Mouse (Mus musculus) hindbrain, embryonic 14.5 days (tissue): ENCODE measurements around the gene Olfr1347. TPM values are rescaled to one million over a fixed set of nuclear protein-coding genes. Genes with fewer than 3 reads are reported as not detected.
"Not testable (repeated sequence)": the region's sequence is repeated elsewhere in the genome, so short reads cannot be mapped to it uniquely, and the experiment has no call there.

Source experiments
- ATAC-seq: fragments of 200-750 bp; cut with Nextera tagmentation; 2 replicates; pipeline ENCODE4 v1.8.0; 2017; ENCODE audit warnings: moderate number of reproducible peaks, mild to moderate bottlenecking, moderate TSS enrichment, moderate library complexity; ENCODE audit not compliant: low FRiP score
- DNase-seq: peaks from one replicate; pipeline ENCODE4 v3.0.0-alpha.2; 2015; ENCODE audit warnings: low spot score
- H3K27ac ChIP-seq: fragments of 300-500 bp; sonication (generic); 2 replicates; pipeline ENCODE4 v1.5.1; 2014; ENCODE audit warnings: mild to moderate bottlenecking, moderate library complexity
- H3K27me3 ChIP-seq: fragments of 300-500 bp; sonication (generic); 2 replicates; pipeline ENCODE4 v1.6.1; 2014; ENCODE audit warnings: mild to moderate bottlenecking, low read length, mixed read lengths; ENCODE audit not compliant: control insufficient read depth, insufficient read depth
- H3K36me3 ChIP-seq: fragments of 300-500 bp; sonication (generic); replicated peaks from 2 replicates; pipeline ENCODE4 v1.6.1; 2014; ENCODE audit not compliant: control insufficient read depth, insufficient read depth
- H3K4me1 ChIP-seq: fragments of 300-500 bp; sonication (generic); replicated peaks from 2 replicates; pipeline ENCODE4 v1.6.1; 2014; ENCODE audit warnings: antibody characterized with exemption, low read length, mixed read lengths; ENCODE audit not compliant: control insufficient read depth, insufficient read depth
- H3K4me2 ChIP-seq: fragments of 300-500 bp; sonication (generic); replicated peaks from 2 replicates; pipeline ENCODE4 v1.6.1; 2014; ENCODE audit warnings: mild to moderate bottlenecking, moderate library complexity
- H3K4me3 ChIP-seq: fragments of 300-500 bp; sonication (generic); replicated peaks from 2 replicates; pipeline ENCODE4 v1.5.1; 2014; ENCODE audit warnings: mild to moderate bottlenecking, low read length
- H3K9ac ChIP-seq: fragments of 300-500 bp; sonication (generic); 2 replicates; pipeline ENCODE4 v1.6.1; 2014
- H3K9me3 ChIP-seq: fragments of 300-500 bp; sonication (generic); 2 replicates; pipeline ENCODE4 v1.6.1; 2016; ENCODE audit warnings: low read length; ENCODE audit not compliant: control insufficient read depth
- WGBS: fragments of 180-500 bp; shearing (Covaris S2); extraction: QIAGEN DNeasy Blood & Tissue Kit; methylation state at CpG from one replicate; pipeline ENCODE4 v1.1.7; 2014; 5-methylcytosine and 5-hydroxymethylcytosine counted together
- polyA plus RNA-seq: library from polyadenylated mRNA; unstranded; fragments of >200 nt; fragmentation: Nextera tagmentation; extraction: Ambion mirVana; gene quantifications from 2 replicates; pipeline ENCODE4 v1.2.1, GENCODE M21; 2014

Olfr1347 gene
- polyA plus RNA-seq, result not detected in 2 replicates

DNA sequence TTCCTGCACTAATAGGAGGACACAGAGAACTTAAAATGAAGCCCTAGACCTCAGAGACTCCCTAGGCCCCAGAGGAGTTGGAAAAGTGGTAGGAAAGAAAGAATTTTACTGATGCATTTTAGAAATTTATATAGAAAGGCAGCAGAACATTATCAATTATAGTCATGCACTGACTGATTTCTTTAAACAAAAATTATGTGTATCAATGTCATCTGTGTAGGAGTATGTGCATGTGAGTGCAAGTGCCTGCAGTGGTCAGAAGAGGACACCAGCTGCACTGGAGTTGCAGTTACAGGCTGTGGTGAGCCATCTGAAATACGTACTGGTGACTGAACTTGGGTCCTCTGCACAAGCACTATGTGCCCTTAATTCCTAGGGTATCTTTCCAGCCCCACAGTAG lies at the start of gene Olfr1347:
TSS of gene Olfr1347 (minus strand) at position 101 of the 400 bp plus-strand sequence.
- 50% methylated on average over 1 of the region's 1 CpGs for WGBS
- Histone ChIP-seq H3K4me3 (no peak within 1 kb of the TSS), H3K36me3 (no peaks in the 10 kb centered on the region), H3K4me2 (no peak within 1 kb of the TSS), H3K27ac (no peak within 1 kb of the TSS), H3K27me3 (no peaks in the 10 kb centered on the region), H3K4me1 (no peaks in the 10 kb centered on the region), H3K9me3 (no peaks in the 10 kb centered on the region), H3K9ac (no peak within 1 kb of the TSS)
- no peak for ATAC-seq
- DNase-seq, result no peak

DNA sequence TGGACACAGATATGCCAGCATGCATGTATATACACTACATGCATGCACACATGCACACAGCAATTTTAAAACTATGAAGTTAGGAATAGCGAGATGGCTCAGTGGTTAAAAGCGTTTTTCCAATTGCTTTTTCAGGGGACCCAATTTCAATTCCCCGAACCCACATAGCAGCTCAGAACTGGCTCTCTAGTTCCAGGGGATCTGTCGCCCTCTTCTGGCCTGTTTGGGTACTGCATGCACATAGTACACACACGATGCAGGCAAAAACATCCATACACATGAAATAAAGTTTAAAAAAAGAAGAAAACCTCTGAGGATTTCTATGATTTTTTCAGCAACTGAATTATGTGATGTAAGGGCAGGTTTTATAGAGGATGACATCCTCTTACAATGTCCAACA lies 26.6 kb upstream of the Olfr1347 start:
- Histone ChIP-seq H3K36me3 (no peaks in the 10 kb centered on the region), H3K27me3 (no peaks in the 10 kb centered on the region), H3K4me1 (no peaks in the 10 kb centered on the region), H3K9me3 (0 out of 2 replicates have a peak, but pooled peaks cover 5% of the 10 kb centered on the region), H3K4me3 (no peak overlapping the region), H3K27ac (no peak overlapping the region), H3K4me2 (no peak overlapping the region), H3K9ac (no peak overlapping the region)
- DNase-seq, result no peak
- 63% methylated on average over 5 of the region's 5 CpGs for WGBS
- no peak for ATAC-seq

DNA sequence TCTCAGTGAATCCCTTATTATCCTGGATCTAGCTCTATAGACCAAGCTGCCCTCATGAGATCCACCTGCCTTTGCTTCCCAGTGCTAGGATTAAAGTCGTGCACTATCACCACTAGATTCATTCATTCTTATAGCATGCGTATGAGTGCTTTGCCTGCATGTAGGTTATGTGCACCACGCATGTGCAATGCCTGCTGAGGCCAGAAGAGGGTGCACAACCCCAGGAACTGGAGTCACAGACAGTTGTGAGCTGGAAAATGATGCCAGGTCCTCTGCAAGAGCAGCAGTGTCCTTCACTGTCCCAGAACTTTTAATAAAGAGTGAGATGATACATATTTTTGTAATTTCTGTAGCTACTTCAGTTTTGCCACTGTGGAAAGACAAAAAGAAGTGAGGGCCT lies 25.4 kb upstream of the Olfr1347 start:
- 0 out of 2 replicates have a peak, but pooled peaks cover 5% of the 10 kb centered on the region for H3K9me3 ChIP-seq
- H3K27ac ChIP-seq, result no peak overlapping the region
- H3K4me1 ChIP-seq, result no peaks in the 10 kb centered on the region
- no peak overlapping the region for H3K4me2 ChIP-seq
- H3K36me3 ChIP-seq, result no peaks in the 10 kb centered on the region
- ATAC-seq (no peak), DNase-seq (no peak)
- H3K9ac ChIP-seq, result no peak overlapping the region
- no peak overlapping the region for H3K4me3 ChIP-seq
- no peaks in the 10 kb centered on the region for H3K27me3 ChIP-seq
- WGBS, result 60% methylated on average over 3 of the region's 3 CpGs

DNA sequence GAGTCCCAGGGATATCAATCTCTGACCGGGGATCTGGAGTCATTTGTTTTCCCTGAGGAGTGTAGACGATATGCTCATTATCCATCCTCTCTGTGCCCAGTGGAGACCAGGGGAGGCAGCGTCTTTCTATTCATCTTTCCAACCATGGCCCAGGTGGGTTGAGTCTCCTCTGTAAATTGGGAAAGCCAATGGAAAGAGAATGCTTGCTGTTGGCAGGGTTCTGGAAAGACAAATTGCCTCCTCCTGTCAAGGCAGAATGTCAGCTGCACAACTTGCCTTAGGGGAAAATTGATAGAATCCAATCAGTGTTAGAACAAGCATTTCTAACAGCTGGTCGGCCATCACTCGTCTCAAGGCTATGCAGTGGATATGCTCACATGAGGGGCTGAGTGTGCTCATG lies 23.3 kb upstream of the Olfr1347 start, which contains the start of gene Olfr1349:
TSS of gene Olfr1349 (minus strand) at position 101 of the 400 bp plus-strand sequence.
- Histone ChIP-seq H3K4me2 (no peak within 1 kb of the TSS), H3K4me1 (no peaks in the 10 kb centered on the region), H3K9me3 (0 out of 2 replicates have a peak, but pooled peaks cover 5% of the 10 kb centered on the region), H3K4me3 (no peak within 1 kb of the TSS), H3K27me3 (no peaks in the 10 kb centered on the region), H3K9ac (no peak within 1 kb of the TSS), H3K36me3 (no peaks in the 10 kb centered on the region), H3K27ac (no peak within 1 kb of the TSS)
- 81% methylated on average over 5 of the region's 5 CpGs for WGBS
- DNase-seq (no peak), ATAC-seq (no peak)

DNA sequence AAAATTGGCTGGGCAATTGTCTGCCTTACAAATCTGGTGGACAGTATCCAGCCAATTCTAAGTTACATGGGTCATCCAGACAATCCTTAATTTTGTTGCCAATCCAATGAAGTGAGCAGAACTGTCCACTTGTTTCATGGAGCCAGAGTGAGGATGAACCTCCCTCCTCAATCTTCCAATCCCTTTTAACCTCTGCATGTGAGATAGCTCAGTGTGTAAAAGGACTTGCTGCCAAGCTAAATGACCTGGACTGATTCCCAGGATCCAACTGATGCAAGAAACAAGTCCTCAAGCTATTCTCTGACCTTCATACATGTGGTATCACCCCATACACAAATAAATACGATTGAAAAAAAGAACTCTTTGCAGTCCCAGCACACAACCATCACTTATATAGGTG lies 22.1 kb upstream of the Olfr1347 start:
- no peak for ATAC-seq

DNA sequence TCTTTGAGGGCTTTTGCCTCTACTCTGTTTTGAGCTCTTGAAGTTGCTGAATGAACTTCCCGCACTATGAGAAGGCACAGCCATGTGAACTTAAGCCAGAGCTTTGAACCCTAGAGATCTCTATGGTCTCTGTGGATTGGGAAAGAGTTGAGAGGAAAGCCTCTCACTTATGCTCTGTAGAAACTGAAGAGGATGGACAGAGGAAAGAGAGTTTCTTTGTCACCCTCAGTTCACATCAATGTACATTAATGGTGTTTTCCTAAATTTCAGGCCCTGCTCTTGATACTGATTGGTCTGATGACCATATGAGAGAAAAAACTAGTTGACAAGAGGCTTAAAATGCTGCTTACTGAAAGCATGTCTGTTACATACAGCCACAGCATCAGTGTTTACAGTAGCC lies 9.1 kb upstream of the Olfr1347 start, which contains the start of gene Olfr1348:
TSS of gene Olfr1348 (minus strand) at position 101 of the 400 bp plus-strand sequence.
- Histone ChIP-seq H3K4me1 (no peaks in the 10 kb centered on the region), H3K27ac (no peak within 1 kb of the TSS), H3K36me3 (no peaks in the 10 kb centered on the region), H3K27me3 (no peaks in the 10 kb centered on the region), H3K9me3 (0 out of 2 replicates have a peak, but pooled peaks cover 8% of the 10 kb centered on the region), H3K4me2 (no peak within 1 kb of the TSS), H3K4me3 (no peak within 1 kb of the TSS), H3K9ac (no peak within 1 kb of the TSS)
- WGBS, result 91% methylated on average over 1 of the region's 1 CpGs
- DNase-seq (no peak), ATAC-seq (no peak)

More for the DNA sequence above, 22.1 kb upstream of the Olfr1347 start:
- Histone ChIP-seq H3K4me3 (no peak overlapping the region), H3K4me1 (no peaks in the 10 kb centered on the region), H3K9me3 (0 out of 2 replicates have a peak, but pooled peaks cover 5% of the 10 kb centered on the region), H3K9ac (no peak overlapping the region), H3K27me3 (no peaks in the 10 kb centered on the region), H3K4me2 (no peak overlapping the region), H3K27ac (no peak overlapping the region), H3K36me3 (no peaks in the 10 kb centered on the region)
- WGBS, result 40% methylated on average over 1 of the region's 1 CpGs
- no peak for DNase-seq

DNA sequence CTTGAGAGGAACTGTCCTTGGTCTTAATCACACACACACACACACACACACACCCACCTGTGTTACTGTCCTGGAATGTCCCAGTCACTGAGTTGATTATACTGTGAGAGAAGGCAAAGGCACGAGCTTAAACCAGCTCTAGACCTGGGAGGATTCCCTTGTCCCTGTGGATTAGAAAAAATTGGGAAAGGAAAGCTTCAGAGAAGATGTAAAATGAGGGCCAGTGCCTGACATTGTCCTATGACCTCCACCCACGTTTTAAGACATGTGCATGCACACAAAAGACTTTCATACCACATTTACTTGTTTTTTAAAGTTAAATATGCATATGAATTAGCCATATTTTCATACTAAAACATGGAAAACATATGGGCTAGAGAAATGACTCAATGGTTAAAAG lies 12.7 kb downstream of the Olfr1347 start, which contains the start of gene Olfr5:
TSS of gene Olfr5 (minus strand) at position 101 of the 400 bp plus-strand sequence.
- Histone ChIP-seq H3K27ac (no peak within 1 kb of the TSS), H3K4me3 (no peak within 1 kb of the TSS), H3K9me3 (peaks cover 5% of the 10 kb centered on the region; the same call in 1 of the 2 replicates), H3K27me3 (no peaks in the 10 kb centered on the region), H3K36me3 (no peaks in the 10 kb centered on the region), H3K4me1 (no peaks in the 10 kb centered on the region), H3K9ac (no peak within 1 kb of the TSS), H3K4me2 (no peak within 1 kb of the TSS)
- ATAC-seq (no peak), DNase-seq (no peak)
- WGBS, result 30% methylated on average over 2 of the region's 2 CpGs

DNA sequence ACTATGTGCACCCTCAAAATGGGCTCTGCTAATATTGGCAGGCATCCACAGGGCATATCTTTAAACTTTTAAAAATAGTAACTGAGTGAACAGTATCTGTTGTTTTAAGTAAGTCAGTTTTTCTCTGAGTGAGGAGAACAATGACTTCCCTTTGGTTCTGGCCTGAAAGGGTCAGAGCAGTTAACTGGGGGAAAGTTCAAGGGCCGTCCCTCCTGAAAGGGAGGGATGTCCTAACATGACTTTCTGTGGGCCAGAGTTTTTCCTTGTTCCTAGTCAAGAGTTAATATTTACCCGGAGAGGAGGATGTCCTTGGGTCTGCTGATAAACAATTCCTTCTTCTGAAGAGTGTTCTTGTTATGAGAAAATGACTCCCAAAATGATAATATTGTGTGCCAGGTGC lies 21.9 kb downstream of the Olfr1347 start:
- not testable (repeated sequence) for DNase-seq, H3K4me3 ChIP-seq, H3K9ac ChIP-seq, H3K36me3 ChIP-seq, H3K4me2 ChIP-seq, H3K9me3 ChIP-seq, H3K4me1 ChIP-seq, H3K27me3 ChIP-seq, H3K27ac ChIP-seq, ATAC-seq
- 71% methylated on average over 2 of the region's 2 CpGs for WGBS

DNA sequence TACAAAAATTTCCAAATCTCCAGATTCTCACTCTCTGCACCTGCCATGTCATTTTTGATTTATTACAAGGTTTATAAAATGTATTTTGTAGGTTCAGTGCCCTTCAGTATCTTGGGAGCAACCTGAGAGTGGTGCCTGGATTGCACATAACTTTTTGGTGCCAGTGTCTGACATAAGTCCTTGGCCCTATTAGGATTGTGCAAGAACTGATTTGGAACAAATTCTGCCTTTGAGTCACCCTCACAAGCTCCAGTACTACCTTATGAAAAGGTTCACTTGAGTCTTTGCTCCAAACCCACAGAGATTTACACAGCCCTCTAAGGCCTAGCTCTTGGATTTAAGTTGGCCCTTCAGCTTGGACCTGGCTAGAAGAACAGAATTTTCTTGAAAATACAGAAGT lies 32.6 kb downstream of the Olfr1347 start, which contains the start of gene Olfr1346:
TSS of gene Olfr1346 (plus strand) at position 151 of the 400 bp plus-strand sequence.
- H3K36me3 ChIP-seq, result no peaks in the 10 kb centered on the region
- H3K9ac ChIP-seq, result no peak within 1 kb of the TSS
- DNase-seq (no peak), ATAC-seq (no peak)
- H3K4me1 ChIP-seq, result no peaks in the 10 kb centered on the region
- no peaks in the 10 kb centered on the region for H3K9me3 ChIP-seq
- H3K4me2 ChIP-seq, result no peak within 1 kb of the TSS
- no peak within 1 kb of the TSS for H3K4me3 ChIP-seq
- H3K27me3 ChIP-seq, result no peaks in the 10 kb centered on the region
- no peak within 1 kb of the TSS for H3K27ac ChIP-seq

DNA sequence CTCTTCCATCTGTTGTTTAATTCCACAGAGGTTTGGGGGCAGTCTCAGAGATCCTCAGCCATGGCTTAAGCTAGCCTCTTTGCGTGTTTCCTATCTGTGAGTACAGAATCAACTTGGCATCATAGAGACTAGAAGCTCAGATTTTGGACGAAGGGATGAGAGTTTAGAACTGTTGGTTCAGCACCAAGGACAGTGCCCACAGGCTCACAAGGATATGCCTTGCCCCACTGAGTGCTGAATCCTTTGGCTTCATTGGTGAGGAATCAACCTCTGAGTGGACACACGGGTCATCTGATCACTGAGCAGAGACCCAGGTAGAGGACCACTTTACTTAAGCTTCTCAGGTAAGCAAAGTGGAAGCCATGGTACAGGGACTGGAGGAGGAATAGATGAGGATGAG lies 43.2 kb downstream of the Olfr1347 start:
- WGBS, result 48% methylated on average over 3 of the region's 3 CpGs
- Histone ChIP-seq H3K4me1 (no peaks in the 10 kb centered on the region), H3K27ac (no peak overlapping the region), H3K36me3 (no peaks in the 10 kb centered on the region), H3K27me3 (no peaks in the 10 kb centered on the region), H3K9ac (no peak overlapping the region), H3K4me2 (no peak overlapping the region), H3K9me3 (no peaks in the 10 kb centered on the region), H3K4me3 (no peak overlapping the region)
- no peak for DNase-seq
- no peak for ATAC-seq
